Mouse (Mus musculus) urinary bladder, postnatal 4 days (tissue): ENCODE measurements around the gene Prkab1.

Source experiments
- DNase-seq, 2 experiments: peaks; one replicate each; pipeline ENCODE4 v3.0.0; 2021 to 2022; ENCODE audit warnings: low spot score in 2 of 2

Gene Prkab1

DNA sequence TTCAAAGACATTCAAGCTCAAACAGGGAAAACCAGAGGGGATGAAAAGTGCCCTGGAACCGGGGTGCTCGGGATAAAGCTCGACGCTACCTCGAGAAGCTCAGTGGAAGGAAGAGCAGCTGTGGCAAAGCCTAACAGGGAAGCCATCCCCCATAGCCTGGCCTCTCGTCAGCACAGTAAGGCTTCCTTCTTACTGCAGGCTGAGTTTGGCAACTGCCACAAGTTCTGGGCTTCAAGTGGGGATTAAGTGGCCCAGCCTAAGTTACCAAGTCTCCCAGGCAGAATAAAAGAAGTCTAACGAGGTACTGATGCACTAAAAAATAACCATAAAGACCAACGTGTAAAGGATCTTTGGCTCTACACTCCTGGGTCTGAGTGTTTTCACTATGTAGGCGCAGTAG is 6.1 kb downstream of the Prkab1 start:
- no peak for DNase-seq

DNA sequence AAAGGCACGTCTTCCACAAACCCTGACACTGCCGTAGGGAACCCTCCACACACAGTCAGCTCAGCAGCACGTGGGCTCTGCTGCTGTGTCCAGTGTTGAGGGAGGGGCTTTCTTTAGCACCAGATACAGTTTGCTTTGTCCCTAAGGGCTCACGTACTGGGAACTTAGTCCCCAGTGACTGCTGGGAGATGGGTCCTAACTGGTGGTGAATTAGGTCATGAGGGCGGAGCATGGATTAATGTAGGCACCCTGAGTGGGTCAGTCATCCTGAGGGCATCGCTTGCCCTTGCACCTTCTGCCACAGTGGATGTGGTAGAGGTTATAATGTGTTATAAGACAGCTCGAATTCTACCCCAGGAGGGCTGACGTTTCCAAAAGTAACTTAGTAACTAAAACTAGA is 6.9 kb downstream of the Prkab1 start:
- no peak for DNase-seq

DNA sequence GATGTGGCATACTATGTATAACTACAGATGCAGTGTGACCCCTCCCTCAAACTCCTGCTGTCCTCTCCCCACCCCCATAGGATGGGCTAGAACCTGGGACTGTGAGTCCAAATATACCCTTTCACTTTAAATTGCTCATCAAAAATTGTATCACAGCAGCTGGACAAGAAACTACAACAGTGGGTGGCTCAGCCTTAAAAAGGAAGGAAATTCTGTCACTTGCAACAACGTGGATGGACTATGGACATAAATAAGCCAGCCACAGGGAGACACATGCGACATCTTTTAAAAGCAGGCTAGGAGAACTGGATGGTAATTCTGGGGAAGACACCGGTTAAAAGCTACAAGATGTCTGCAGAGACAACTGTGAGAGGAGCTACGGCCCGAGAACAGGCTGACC is 7.8 kb downstream of the Prkab1 start:
- no peak for DNase-seq

DNA sequence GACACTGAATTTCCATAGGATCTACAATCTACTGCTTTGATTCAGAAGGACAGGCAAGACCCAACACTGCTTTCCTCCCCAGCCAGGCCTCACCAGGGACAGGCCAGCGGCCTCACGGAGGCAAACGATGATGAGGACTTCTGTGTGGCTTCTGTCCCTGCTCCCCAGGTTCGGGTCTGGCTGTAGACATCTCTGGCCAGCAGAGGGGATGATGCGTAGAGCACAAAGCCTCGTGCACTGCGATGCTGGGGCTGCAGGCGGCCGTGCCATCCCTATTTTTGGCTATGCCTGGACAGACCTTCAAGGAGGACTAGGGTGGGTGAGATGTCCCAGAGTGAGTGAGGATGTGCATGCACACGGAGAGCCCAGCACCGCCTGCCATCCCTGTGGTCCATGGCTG is 10.1 kb downstream of the Prkab1 start:
- DNase-seq: no peak

DNA sequence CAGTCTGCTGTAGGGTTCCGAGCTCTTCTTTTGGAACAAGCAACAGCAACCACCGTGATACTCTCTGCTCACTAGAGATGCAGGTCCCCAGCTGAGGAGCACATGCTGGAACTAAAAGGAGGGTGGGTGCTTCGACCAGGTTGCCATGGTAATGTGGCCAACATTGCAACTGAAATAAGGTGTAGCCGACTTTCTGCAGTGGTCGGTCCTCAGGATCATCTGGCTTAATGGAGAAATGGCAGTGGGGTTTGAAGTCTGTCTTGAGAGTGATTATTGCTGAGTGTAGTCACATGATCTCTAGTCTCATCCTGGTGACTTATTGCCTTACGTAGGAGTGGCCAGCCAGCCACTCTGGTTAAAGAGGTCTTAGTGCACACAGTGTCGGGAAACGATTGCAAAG is 10.5 kb downstream of the Prkab1 start:
- no peak for DNase-seq

DNA sequence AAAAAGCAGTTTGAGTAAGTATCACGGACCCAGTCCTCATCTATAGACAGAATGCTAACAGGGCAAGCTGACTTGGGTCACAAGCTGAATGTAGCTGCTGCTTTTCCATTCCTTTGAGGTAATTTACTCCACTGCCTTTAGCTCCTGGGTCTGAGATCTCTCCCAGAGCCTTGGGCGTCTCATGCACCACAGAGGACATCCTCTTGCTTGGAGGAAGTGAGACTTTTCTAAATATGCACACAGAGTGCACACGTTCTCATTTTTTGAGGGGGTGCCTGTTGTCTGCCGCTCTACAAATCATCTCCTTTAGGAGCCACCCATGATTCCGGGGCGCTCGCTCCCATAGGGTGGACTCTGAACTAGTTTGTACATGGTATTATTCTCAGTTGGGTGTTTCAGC is 11.8 kb downstream of the Prkab1 start:
- no peak for DNase-seq

DNA sequence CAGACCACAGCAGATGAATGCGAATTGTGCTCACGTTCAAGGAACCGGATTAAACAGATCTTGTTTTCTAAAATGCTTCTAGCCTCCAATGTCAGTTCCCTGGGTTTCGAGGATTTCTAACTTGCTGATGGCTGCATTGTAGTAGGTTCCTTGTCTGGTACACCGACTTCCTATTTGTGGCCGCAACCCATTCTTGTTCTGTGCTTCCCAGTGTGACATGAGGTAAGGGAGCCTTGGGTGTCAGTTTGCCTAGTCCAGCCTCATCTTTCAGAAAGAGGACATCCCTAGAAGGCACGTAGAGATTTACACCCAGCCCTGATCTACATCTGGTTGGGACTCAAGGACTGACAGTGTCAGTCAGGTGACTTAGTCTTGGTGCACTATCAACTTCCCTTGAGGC is 12.6 kb downstream of the Prkab1 start:
- no peak for DNase-seq

DNA sequence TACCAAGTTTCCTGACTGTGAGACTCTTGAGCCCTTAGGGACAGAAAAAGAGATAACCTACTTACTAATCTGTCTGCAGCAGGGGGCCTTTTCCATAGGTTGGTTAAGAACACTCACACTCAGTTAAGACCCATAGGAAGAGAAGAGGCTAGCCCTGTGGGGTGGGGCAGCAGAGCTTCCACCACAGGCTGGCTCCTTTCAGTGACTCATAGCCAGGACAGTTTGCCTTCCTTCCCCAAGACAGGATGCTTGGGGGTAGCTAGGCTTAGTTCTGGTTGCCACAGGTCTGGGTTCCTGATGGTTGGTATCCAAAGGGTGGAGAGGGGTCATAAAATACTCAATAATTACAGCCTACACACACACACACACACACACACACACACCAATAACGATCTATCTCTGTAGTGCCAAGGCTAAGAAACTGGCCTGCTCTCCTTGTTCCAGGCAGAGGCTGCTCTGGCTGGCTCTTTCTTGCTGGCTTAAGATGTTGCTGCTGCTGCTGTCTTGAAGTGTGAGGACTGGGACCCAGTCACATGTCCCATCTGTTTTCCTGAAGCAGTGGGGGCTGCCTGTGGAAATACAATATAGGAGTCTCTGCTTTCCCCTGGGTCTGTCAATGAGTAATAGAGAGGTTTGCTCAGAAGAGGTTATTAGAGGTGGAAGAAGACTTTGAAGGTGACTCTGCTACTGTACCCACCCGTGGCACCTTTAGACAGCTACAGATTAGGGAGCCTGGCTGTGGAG is 14.3 kb downstream of the Prkab1 start:
- DNase-seq: no peak

DNA sequence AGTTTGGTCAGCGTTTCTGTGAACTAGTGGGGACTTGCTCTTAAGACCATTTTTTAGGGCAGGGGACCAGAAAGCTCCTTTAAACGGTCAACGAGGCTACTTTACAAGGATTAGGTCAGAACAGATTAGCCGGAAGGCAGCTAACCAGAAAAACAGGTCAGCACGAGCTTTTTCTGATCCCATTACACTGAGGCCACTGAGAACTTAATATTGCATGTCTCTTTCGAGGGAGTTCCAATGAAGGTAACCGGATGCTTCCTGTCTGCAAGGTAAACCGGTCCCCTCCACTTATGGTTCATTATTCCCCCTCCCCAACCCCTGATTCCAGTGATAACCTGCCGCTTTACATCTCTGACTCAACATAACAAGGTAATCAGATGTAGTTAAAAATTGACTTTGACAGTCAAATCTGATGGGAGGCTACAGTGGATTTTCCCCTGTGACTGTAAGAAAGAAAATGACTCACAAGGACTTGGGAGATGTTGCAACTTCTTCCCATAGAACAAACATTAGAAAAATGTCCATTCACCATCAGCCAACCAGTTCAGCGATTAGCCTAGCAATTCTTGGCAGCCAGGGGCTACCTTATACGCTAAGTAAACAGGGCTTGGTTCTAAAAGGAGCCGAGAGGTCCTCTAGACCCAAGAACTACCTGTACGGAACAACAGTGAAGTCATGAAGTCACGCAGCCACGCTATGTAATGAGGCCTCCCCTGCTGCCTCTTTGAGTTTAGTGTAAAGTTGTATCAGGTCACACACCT is 15.0 kb downstream of the Prkab1 start:
- DNase-seq: no peak

DNA sequence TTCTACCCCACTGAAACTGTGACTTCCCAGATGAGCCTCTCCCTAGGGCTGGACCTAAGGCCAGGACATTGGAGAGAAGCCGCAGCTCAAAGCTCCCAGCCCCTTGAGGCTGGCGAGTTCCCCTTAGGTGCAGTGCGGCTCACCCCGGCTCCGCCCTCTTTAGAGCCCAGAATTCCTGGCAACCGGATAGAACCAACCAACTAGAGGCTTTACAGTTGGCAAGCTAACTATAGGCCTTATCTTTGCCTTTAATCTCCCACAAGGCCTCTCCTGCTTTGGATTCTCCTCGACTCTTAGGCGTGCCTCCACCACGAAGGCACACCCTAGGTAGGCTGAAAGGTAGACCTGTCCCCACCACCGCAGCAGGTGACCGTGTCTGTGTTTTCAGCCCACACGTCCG is 16.6 kb downstream of the Prkab1 start:
- DNase-seq: no peak

DNA sequence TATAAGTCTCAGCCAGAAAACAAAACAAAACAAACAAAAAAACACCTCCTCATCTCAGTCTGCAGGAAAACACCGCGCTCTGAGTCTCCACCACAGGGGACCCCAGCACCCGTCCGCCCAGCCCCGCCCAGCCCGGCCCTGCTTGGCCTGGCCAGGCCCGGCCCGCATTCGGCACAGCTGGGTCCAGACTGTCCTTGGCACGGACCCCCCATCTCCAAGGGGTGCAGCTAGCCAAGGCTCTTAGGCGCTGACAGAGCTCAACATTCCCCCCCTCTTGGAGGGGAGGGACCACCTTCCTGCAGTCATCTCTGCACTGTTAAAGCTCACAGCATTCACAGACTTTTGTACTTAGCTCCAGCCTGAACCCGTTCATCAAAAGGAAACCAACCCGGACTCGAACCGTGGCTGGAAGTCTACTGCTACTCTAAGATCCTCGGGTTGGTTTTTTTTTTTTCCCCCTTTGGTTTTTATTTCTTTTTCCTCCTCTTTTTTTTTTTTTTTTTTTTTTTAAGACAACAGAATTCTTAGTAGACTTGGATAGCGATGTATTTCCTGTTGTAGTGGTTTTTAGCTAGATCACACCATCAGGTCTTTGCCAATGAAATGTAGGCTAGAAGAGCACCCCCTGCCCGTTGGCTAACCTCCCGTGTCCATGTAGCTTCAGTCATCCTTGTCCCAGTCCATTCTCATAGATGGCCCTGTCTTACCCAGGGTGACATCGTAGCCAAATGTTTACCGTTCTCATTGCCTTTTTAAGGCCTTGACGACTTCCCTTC is 17.8 kb downstream of the Prkab1 start:
- peak in 1 of 2 experiments; percentile 48 for DNase-seq

DNA sequence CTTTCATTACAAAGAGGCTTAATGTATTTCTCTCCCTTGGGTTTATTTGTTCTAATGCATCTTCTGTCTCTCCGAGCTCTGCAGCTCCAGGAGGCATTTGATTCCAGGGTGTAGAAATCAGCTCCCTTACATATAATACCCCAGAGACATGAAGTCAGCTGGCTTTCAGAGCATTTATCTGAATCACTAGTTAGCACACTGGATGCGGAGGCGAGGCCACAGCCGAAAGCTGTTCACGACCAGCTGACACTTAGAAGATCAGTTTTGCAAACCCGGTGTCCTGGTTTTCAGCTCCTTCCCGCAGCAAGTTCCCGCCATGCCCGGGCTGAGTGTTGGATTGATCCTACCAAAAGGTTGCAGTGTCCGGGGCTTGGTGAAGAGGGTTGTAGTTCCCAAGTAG is 20.0 kb downstream of the Prkab1 start:
- no peak for DNase-seq

DNA sequence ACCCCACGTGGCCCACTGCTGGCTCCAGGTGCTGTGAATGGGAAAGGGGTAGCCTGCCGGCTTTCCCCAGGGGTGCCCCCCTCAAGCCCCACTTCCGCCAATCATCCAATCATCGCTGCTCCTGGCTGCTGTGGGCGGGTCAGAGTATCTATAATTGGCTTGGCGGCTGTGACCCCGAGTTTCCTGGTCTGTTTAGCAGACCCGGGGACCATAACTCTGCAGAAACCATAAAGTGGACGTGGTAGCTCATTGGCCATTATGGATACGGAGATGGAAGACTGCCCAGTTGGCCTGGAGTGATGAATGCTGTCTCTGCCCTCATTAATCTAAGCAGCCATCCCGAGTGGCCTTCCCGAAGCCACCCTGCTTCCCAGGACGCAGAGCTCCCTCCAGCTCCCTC is 20.5 kb downstream of the Prkab1 start:
- no peak for DNase-seq

DNA sequence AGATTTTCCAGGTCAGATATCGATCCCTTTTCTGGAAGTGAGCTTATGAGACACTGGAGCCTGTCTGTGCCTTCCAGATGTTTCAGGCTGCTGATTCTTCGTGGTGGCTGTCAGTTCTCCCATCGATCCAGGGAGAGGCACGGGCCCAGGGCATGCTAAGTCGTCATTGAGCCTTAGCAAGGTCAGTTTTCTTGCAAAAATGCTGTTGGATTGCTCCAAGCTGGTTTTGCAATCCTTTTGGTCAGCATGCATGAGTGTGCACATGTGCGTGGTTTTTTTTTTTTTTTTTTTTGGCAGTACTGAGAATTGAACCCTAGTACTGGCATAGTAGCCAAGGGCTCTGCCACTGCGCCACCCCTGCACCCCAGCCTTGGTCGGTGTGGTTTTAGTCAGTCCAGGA is 21.2 kb downstream of the Prkab1 start:
- no peak for DNase-seq

DNA sequence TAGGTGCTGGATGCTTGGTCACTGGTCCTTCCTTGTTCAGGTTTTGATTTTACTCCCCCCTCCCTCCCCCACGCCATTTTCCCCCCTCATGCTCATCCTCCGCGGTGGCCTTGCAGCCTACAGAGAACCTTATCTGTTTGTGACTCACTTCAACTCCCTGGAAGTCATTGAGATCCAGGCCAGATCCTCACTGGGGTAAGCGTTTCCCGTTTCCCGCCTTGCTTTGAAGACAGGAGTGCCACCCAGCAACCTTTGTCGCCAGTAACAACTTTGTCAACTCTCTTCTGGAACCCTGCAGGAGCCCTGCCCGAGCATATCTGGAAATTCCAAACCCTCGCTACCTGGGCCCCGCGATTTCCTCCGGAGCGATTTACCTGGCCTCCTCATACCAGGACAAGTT is 26.9 kb downstream of the Prkab1 start:
- DNase-seq: no peak

DNA sequence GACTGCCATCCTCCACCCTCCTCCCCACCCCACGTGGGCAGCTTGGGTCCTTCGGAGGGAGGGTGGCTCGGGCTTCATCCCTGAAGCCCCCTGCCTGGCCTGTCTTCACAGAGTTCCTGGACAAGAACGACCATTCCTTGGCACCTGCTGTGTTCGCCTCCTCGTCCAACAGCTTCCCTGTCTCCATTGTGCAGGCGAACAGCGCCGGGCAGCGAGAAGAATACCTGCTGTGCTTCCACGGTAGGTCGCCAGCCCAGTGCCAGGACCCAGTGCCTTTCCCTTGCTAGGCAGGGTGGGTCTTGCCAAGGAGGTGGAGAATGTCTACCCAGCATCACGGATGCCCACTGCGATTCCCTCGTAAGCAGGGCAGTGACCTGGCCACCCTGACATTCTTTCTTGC is 30.2 kb downstream of the Prkab1 start:
- DNase-seq: no peak

DNA sequence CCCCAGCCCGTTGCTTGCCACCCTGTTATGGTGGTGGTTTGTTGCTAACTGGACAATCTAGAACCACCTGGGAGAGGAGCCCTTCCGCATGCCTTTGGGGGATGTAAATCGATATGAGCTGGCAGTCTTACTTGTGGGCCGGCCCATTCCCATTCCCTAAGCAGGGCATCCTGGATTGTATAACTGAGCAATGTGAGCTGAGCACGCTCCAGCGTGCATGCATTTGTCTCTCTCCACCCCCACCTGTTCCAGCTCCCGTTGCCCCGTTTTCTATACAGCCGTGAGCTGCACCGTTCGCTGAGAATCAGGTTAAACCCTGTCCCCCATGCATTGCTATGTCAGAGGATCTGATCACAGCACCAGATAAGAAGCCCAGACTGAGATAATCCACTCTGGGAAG is 32.6 kb downstream of the Prkab1 start:
- no peak for DNase-seq

DNA sequence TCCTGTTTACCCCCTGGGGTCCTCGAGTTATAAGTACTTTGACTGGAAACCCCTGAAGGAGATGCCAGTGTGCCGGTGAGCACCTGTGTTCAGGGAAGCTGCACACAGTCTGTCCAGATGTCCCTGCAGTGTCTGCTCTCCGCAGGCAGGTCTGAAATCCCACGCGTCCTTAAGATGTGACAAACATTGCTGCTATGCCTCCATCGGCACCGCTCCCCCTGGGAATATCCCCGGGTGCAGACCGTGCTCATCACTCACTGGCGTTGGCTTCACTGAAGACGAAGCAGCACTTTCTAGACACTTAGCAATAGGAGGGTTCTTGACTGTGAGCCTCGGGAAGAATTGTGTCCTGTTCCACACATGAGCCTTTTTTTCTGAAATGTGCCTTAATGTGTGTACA is 37.0 kb downstream of the Prkab1 start:
- no peak for DNase-seq

DNA sequence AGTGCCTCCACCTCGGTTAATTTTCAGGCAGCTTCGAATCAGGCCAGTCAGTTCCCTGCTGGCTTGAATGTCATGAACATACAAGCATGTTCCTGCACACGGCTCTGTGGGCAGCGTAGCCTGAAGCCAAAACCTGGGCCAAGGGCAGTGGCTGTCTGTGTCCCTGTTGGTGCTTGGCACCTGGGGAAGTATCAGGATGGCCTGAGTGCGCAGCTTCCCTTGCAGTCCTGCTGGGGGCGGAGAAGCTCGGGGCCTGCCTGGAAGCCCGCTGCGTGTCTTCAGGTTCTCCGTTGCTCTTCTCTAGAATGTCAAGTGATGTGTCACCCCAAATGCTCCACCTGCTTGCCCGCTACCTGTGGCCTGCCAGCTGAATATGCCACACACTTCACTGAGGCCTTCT is 39.2 kb downstream of the Prkab1 start:
- no peak for DNase-seq

DNA sequence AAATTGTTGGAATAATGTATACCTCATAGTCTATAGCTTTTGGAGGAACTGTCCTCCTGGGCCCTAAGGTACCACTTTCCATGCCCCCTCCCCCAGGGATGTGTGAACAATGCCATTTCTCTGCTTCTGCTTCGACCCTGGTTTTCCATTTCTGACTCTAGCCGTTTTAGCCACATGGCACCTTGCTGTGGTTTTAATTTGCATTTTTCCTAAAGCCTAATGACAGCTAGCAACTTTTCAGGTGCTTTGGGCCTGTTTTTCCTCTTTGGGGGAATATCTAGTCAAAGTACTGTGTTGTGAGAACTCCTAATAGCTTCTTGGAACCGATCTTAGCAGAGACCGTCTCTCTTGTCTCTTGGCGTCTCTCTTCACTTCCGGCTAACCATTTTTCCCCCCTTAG is 39.9 kb downstream of the Prkab1 start:
- no peak for DNase-seq

DNA sequence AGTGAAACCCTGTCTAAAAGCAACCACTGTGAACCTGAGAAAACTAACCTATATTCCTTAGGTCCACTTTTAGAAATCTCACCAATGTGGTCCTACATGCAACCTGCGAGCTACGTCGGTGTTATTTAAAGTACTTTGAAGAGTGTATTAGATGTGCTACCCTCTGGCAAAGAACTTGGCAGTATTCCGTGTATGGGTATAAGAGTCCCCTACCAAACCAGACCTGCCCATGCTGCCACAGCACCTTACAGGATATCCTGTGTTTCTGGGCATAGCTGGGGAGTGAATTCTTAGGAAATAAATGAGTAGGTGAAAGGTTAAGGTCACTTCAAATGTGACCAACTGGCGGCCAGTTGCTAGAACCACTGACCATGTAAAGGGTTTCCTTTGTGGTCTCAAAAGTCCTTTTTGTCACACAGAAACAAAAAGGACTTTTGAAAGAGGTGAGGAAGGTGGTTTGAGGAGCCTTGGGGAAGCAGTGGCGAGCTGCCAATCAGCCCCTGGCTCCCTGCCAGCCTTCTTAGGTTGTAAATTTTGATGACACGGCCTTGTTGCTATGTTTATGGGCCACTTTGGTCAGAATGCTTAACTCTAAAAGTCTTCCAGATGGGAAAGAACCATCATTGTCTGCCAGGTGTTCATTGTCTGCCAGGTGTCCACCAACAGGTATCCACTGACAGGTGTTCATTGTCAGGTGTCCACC is 41.5 kb downstream of the Prkab1 start:
- DNase-seq: no peak

DNA sequence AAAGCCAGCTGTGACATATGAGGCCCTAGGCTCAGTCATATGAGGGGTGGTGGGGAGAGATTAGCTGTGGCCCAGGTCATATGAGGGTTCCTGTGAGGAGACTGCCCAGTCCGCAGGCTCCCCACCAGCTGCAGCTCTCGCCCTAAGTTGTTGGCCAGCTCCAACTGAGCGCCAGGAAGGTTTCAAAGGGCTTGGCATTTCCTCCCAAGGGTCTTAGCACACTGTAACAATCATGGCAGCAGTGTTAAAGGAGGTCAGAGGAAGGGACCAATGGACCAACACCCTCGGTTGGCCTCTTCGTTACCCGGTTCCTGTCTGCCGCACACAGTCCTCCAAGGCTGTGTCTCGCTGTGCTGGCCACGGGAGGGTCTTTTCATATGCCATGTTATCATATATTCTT is 43.8 kb downstream of the Prkab1 start:
- no peak for DNase-seq
